Mouse (Mus musculus) spleen, adult 2 months (tissue): ENCODE data around the gene Foxa2.

Source experiments
- CTCF ChIP-seq: fragments of 200-500 bp; IDR thresholded peaks from 2 replicates; pipeline ENCODE4 v1.5.1; 2011; ENCODE audit warnings: mild to moderate bottlenecking, inconsistent platforms; ENCODE audit not compliant: insufficient read depth, insufficient read length, insufficient replicate concordance; ENCODE audit errors: extremely low read depth
- POLR2A ChIP-seq: fragments of 200-500 bp; IDR thresholded peaks from 2 replicates; pipeline ENCODE4 v1.6.1; 2011; ENCODE audit warnings: low read depth, low read length, inconsistent platforms

DNA sequence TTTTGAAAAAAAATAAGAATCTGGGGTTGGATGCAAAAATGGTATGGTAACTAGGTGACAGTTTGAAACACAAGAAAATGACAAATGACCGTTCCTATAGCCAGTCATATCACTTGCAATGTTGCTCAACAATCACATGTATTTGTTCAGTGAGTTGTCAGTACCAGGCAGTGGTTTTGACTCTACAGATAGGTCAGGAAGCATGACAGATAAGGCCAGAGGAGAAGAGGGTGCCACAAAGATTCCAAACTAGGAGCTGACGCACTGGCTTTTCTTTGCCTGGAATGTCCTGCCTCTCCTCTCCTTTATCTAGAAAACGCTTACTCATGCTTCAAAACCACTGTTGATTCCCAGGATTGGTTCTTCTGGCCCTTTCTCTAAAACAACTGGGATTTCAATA is 33.4 kb downstream of the Foxa2 start:
- TF ChIP-seq CTCF, result no peak
- no peak for TF ChIP-seq POLR2A
